Mouse (Mus musculus): ENCODE data around the gene Mtx1.

GRCm38 (mm10) chr3:89225918-89226317 lies 970 bp downstream of the Mtx1 start:
- no peak for TF ChIP-seq POLR2A (IDR thresholded peaks at IDR 0.05; ENCODE audit: borderline replicate concordance, low read depth, low read length)
- TF ChIP-seq CTCF (IDR thresholded peaks at IDR 0.05; ENCODE audit: low read depth, low read length): no peak
